Mouse (Mus musculus) embryonic fibroblast, embryonic 13.5 days (primary cell): ENCODE measurements around the gene 1700003E16Rik. TPM values are rescaled to one million over a fixed set of nuclear protein-coding genes. Genes with fewer than 3 reads are reported as not detected.

Source experiments
- H3K27ac ChIP-seq: 2 replicates; pipeline ENCODE4 v1.5.1; 2012; ENCODE audit warnings: low read length, control low read depth, inconsistent platforms; ENCODE audit not compliant: insufficient read depth
- H3K4me1 ChIP-seq: 2 replicates; pipeline ENCODE4 v1.6.1; 2011; ENCODE audit warnings: low read length; ENCODE audit not compliant: control insufficient read depth, insufficient read depth
- H3K4me3 ChIP-seq: 2 replicates; pipeline ENCODE4 v1.5.1; 2011; ENCODE audit warnings: mild to moderate bottlenecking, control low read depth, low read length; ENCODE audit not compliant: insufficient read depth
- CTCF ChIP-seq: IDR thresholded peaks from 2 replicates; pipeline ENCODE4 v1.5.1; 2011; ENCODE audit warnings: mild to moderate bottlenecking, control low read depth, low read length, moderate library complexity, borderline replicate concordance; ENCODE audit not compliant: insufficient read depth
- POLR2A ChIP-seq: IDR thresholded peaks from 2 replicates; pipeline ENCODE4 v1.6.1; 2011; ENCODE audit warnings: low read depth, mild to moderate bottlenecking, control low read depth, low read length, moderate library complexity
- polyA plus RNA-seq: library from polyadenylated mRNA; stranded (reverse); fragments of >200 nt; gene quantifications from 2 replicates; pipeline ENCODE4 v1.2.4, GENCODE M21; 2011; ENCODE audit warnings: low read depth; ENCODE audit not compliant: missing spikeins, insufficient read length

1700003E16Rik gene
- polyA plus RNA-seq, 1 experiment, result 0.51 TPM

DNA sequence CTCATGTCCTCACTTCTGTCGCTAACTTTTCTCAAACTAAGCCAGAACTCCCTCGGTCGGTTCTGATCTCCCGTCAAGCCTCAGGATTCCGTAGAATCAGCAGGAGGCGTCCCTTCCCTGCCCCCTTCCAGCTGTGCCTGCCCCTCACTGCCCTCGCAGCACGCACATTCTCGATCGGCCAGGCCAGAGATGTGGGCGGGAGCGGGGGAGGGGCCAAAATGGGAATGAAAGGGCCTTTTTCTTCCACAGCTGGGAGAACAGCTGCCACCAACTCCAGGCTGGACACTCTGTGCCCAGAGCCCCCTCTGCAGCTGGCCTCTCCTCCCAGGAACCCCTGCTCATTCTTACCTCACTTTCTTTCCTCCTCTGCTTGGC, 18.6 kb upstream of the 1700003E16Rik start:
- peaks cover 6% of the 10 kb centered on the region; the same call in 1 of the 2 replicates for H3K4me1 ChIP-seq
- TF ChIP-seq POLR2A (peak; percentile 92), CTCF (no peak)

DNA sequence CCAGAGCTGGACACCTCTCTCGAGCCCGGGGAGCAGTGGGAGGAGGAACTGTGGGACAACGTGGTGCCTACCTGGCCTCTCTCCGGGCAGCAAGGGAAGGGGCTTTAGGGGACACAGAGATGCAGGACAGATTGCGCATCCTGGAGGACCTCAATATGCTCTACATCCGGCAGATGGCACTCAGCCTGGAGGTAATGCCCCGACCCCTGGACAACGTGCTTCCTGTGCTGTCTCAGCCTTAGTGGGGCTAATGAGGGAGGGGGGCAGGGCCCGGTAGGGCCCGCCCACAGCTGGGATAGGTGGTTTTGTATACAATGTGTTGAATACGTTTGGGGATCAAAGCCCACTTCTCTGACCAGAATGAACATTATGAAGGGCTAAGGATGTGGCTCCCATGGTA, 18.1 kb upstream of the 1700003E16Rik start:
- H3K27ac ChIP-seq, result peak overlapping the region; percentile 98
- peaks cover 6% of the 10 kb centered on the region; the same call in 1 of the 2 replicates for H3K4me1 ChIP-seq
- TF ChIP-seq POLR2A (no peak; the same call in 1 of the 2 replicates), CTCF (peak; percentile 49; the same call in 1 of the 2 replicates)
- peak overlapping the region; percentile 33 for H3K4me3 ChIP-seq

More for the DNA sequence above, 18.6 kb upstream of the 1700003E16Rik start:
- H3K27ac ChIP-seq, result peak overlapping the region; percentile 98
- H3K4me3 ChIP-seq, result peak overlapping the region; percentile 56

GRCm38 (mm10) chr6:83140044-83140443, 16.2 kb upstream of the 1700003E16Rik start:
- Histone ChIP-seq H3K27ac (no peak overlapping the region), H3K4me3 (no peak overlapping the region), H3K4me1 (peaks cover 12% of the 10 kb centered on the region; the same call in 1 of the 2 replicates)
- no peak for TF ChIP-seq CTCF
- no peak for TF ChIP-seq POLR2A

- no peak overlapping the region for H3K4me3 ChIP-seq
- TF ChIP-seq POLR2A, result no peak
- no peak for TF ChIP-seq CTCF
- no peak overlapping the region for H3K27ac ChIP-seq
- peaks cover 21% of the 10 kb centered on the region for H3K4me1 ChIP-seq
Observed at GRCm38 (mm10) chr6:83141636-83142035, 14.6 kb upstream of the 1700003E16Rik start.

DNA sequence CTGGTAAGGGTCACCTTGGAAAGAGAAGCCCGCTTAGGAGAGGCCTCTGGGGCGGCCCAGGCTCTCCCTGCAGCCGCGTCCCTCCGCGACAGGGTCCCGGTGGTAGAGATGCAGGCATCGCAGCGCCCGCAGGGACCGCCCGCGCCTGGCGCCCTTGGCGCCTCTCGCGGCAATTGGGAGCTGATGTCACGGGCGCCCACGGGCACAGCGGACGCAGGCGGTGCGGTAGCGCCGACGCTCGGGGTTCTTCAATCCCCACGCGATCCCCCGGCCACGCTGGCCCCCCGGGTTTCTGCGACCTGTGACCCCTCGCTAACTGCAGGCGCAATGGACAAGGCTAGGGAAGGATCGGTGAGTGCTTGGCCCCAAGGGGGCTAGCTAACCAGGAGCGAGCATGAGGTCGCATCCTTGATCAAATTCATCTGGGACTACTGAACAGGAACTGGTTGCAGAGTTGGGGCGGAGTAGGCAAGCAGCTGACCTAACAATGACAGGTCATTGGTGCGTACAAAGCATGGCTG, 13.9 kb upstream of the 1700003E16Rik start:
- TF ChIP-seq POLR2A (no peak), CTCF (no peak)
- Histone ChIP-seq H3K4me3 (no peak overlapping the region), H3K4me1 (peaks cover 21% of the 10 kb centered on the region), H3K27ac (no peak overlapping the region)

DNA sequence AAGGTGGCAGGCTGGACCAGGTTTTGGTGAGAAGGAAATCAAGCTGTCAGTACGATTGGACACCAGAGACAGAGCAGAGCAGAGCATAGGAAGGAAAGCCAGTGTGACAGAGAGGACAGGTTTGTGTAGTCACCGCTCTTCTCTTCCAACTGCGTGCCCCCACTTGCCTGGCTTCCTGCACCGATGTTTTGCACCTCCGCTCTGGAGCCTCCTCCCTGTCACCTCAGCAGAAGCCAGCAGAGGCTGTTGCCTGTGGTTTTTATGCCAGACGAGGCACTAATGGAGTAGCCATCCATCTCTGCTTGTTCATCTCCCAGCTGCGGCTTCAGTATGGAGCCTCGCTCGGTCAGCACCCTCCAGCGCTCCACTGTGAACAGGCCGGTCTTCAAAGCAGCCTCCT, 13.3 kb upstream of the 1700003E16Rik start:
- Histone ChIP-seq H3K27ac (no peak overlapping the region), H3K4me3 (no peak overlapping the region), H3K4me1 (peaks cover 21% of the 10 kb centered on the region)
- TF ChIP-seq CTCF (no peak), POLR2A (no peak)

DNA sequence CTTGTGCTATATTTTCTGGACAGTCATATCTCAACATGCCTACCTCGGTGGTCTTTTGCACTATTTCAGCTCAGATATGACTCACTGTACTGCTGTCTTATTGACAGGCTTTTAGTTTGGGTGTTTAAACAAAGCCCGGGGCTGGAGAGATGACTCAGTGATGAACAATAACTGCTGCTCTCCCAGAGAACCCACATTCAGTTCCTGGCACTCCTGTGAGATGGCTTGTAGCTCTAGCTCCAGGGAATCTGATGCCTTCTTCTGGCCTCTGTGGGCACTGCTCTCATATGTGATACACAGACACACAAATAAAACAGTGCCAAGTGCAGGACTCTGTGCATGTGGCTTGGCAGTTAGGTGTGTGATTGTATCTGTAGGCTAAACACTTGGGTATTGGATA, 11.0 kb upstream of the 1700003E16Rik start:
- no peak overlapping the region for H3K4me3 ChIP-seq
- peaks cover 18% of the 10 kb centered on the region for H3K4me1 ChIP-seq
- TF ChIP-seq CTCF (no peak), POLR2A (no peak)
- H3K27ac ChIP-seq, result peak overlapping the region; percentile 28

- H3K27ac ChIP-seq, result peak overlapping the region; percentile 16
Observed at GRCm38 (mm10) chr6:83145805-83146204, 10.4 kb upstream of the 1700003E16Rik start.

GRCm38 (mm10) chr6:83147280-83147679, 8.9 kb upstream of the 1700003E16Rik start:
- H3K4me3 ChIP-seq, result no peak overlapping the region
- no peak for TF ChIP-seq CTCF
- TF ChIP-seq POLR2A, result no peak
- peaks cover 18% of the 10 kb centered on the region for H3K4me1 ChIP-seq
- no peak overlapping the region for H3K27ac ChIP-seq

More at GRCm38 (mm10) chr6:83145805-83146204, 10.4 kb upstream of the 1700003E16Rik start:
- H3K4me3 ChIP-seq, result no peak overlapping the region
- TF ChIP-seq CTCF (no peak), POLR2A (no peak)
- peaks cover 18% of the 10 kb centered on the region for H3K4me1 ChIP-seq

GRCm38 (mm10) chr6:83151721-83152120, 4.5 kb upstream of the 1700003E16Rik start:
- Histone ChIP-seq H3K4me1 (no peaks in the 10 kb centered on the region; the same call in 1 of the 2 replicates), H3K4me3 (no peak overlapping the region), H3K27ac (no peak overlapping the region)
- TF ChIP-seq POLR2A (no peak), CTCF (no peak)

DNA sequence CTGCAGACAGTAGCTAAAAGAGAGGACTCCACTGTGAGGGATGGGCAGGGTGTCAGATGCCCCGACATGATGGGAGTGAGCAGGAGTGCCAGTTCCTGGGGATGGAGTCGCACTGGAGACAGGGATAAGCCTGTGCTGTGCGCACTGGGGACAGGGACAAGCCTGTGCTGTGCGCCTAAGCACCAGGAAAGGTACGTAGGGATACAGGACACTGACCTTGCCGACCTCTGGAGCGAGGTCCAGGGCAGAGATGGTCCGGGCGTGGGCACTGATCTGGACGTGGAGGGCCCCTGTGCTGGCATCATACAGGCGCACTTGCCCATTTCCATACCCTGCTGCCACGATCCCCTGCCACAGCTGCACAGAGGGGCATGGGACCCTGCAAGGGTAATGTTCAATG, 3.2 kb upstream of the 1700003E16Rik start:
- TF ChIP-seq CTCF, result no peak
- TF ChIP-seq POLR2A, result no peak
- H3K4me1 ChIP-seq, result no peaks in the 10 kb centered on the region
- no peak overlapping the region for H3K4me3 ChIP-seq
- no peak overlapping the region for H3K27ac ChIP-seq
